Mouse (Mus musculus) frontal cortex, adult 2 months (tissue): Measurements from ENCODE around the gene Uhrf2. TPM values are rescaled to one million over a fixed set of nuclear protein-coding genes. Genes with fewer than 3 reads are reported as not detected.

Experiments
- DNase-seq, 2 experiments: peaks; one replicate each; pipeline ENCODE4 v3.0.0; 2022; ENCODE audit warnings: low spot score in 1 of 2; ENCODE audit errors: extremely low spot score in 1 of 2
- polyA plus RNA-seq: library from polyadenylated mRNA; depleted of rRNA; stranded (reverse); fragments of >200 nt; gene quantifications from 2 replicates; pipeline ENCODE4 v1.2.3, GENCODE M21; 2012

Uhrf2 gene
- polyA plus RNA-seq, 1 experiment = 77.9 TPM

DNA sequence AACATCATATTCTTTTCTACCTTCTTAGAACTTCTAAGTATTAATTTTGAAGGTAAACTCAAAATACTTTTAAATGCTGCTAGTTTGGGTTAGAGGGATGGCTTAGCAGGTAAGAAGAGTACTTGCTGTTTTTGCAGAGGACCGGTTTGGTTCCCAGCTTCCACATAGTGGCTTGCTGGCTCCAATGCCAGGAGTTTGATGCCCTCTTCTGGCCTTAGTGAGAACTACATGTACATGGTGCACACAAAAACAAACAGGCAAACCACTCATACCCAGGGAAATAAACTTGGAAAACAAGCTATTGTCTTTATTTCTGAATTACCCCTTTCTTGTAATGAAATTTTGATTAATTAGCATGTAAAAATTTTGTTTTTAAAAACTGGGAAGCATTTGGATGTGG, 15.5 kb downstream of the Uhrf2 start:
- DNase-seq = no peak

DNA sequence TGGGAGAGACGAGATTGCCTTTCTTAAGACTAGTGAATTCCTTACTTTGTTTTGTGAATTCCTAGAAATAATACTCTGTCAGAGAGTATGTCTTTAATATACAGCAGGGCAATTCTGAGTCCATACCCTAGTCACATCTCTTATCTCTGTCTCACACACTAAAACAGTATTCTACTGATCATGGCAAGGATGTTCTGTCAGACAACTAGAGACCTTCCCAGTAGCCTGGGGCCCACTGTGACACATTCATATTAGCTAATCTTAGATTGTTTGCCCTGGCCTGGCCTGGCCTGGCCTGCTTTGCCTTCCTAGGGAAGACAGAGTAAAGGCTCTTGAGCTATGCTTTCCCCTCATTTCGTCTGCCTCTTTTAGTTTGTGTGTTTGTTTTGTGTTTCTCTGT, 20.3 kb downstream of the Uhrf2 start:
- DNase-seq = no peak

DNA sequence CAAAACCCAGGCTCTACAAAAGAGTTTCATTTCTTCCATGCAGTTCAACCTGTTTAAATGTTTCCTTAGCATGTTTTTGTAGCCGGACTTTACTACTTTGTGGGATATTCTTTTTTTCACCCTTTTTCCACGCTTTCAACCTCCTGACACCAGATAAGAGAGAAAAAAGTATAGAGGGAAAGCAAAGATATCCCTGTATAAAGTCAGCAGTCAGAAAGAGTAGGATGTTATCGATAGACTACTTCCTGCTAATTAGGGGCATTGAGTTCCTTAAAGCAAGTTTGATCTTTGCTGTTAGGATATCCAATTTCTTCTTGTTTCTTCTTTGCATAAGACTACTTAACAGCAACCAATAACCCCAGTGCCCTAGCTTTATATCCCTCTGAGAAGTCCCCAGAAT, 21.2 kb downstream of the Uhrf2 start:
- no peak for DNase-seq

DNA sequence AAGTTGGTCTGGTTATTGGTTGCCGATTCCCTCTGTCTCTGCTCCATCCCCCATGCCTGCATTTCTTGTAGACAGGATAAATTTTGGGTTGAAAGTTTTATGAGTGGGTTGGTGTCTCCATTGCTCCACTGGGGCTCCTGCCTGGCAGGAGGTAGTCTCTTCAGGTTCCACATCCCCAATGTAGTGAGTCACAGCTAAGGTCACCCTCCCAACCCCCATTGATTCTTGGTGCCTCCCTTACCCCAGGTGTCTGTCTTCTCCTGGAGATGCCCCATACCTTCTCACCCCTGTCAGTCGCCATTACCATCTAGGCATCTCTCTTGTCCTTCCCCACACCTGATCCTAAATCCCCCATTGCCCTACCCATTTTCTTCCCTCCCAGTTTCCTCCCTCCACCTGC, 23.9 kb downstream of the Uhrf2 start:
- no peak for DNase-seq

DNA sequence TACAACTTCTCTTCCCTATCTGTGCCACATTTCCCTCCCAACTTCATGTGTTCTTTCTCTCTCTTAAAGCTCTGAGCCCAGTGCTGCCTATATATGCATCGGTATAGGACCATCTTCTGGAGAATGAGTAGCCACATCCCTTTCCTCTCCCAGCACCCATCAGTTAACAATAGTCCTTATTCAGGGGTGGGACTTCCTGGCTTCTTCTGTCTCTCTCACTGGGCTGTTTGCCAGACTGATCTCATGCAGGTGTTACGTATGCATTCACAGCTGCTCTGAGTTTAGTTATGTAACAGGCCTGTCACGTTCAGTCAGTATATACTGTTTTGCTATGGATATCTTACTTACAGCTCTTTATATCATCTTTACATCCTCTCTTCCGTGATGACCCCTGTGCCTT, 35.5 kb downstream of the Uhrf2 start:
- DNase-seq = peak; percentile 26 to 49

DNA sequence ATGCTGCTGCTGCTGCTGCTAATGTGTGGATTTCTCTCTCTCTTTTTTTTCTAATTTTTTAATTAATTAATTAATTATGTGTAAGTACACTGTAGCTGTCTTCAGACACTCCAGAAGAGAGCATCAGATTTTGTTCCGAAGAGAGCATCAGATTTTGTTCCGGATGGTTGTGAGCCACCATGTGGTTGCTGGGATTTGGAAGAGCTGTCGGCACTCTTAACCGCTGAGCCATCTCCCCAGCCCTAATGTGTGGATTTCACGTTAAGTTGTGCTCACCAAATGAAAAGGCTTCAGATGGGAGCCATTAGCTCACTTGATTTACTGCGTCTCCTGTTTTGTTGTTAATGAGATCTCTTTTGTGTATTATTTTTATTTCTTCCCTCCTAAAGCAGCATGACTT, 59.9 kb downstream of the Uhrf2 start:
- no peak for DNase-seq

DNA sequence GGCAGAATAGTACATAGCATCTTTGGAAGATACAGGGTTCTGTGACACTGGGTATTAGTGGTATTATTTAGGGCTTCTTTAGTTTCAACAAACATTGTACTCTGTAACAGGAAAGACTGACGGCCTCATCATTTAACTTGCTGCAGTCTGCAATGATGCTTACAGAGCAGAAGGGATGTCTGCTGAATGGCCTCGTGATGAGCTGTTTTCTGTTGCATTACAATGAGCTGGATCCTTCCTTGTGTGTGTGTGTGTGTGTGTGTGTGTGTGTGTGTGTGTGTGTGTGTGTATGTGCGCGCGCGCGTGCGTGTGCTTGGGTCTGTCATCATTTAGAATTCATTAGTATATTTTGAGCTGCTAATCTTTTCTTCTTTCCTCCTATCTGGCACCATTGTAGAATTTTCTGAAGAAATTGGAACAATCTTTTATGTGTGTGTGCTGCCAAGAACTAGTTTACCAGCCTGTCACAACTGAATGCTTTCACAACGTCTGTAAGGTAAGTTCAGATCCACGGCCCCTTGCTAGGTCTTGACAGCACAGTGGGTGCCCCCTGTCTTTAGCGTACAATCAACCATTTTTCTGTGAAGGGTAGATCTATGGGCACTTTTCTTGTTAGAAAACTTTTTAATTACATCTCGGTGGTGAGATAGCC, 61.5 kb downstream of the Uhrf2 start:
- no peak for DNase-seq

DNA sequence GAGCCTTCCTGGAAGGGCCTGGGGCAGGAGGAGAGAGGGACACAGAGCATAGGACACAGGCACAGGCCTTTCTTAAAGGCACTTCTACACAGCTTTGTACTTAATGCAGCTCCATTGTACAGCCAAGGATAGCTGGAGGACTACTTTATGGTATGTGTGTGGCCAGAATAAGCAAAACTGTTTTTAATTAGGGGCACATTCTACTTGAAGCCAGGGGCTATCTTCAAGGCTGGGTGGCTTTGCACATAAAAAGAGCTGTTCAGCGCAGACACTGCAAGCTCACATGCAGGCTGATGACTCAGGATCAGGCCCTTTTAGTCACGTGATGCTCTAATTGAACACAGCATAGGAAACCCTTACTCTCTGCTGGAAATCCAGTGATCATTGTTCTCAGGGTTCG, 65.9 kb downstream of the Uhrf2 start:
- no peak for DNase-seq

DNA sequence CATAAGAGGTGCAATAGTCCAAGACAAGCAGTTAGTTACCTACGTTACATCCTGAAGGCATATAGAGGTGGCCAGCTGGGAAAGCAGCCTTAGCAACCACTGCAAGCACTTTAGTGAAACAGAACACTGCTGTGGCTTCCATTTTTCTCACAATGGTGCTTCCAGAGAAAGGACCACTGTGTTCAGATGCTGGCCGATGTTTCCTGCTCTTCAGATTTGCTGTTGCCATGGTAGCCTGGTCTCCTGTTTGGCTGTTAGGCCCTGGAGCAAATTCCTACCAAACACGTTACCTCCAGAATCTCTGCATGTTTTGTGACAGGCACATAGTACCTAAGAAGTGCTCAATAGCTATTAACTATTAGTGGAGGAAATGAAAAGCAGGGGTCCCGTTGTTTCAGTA, 66.7 kb downstream of the Uhrf2 start:
- no peak for DNase-seq

DNA sequence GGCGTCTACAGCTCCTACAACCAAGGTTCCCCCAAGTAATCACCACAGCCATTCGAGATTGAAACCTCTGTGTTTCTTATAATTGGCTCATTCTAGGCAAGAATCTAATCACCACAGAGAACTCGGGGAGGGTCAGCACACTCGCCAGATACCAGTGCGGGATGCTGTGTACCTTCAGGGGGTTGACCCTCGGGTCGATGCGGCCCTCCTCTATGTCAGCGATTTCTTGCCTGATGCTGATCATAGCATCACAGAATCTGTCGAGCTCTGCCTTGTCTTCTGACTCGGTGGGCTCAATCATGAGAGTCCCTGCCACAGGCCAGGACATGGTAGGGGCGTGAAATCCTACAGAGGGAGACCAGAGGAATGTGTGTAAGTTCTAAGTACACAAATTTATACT, 70.3 kb downstream of the Uhrf2 start:
- DNase-seq = no peak

DNA sequence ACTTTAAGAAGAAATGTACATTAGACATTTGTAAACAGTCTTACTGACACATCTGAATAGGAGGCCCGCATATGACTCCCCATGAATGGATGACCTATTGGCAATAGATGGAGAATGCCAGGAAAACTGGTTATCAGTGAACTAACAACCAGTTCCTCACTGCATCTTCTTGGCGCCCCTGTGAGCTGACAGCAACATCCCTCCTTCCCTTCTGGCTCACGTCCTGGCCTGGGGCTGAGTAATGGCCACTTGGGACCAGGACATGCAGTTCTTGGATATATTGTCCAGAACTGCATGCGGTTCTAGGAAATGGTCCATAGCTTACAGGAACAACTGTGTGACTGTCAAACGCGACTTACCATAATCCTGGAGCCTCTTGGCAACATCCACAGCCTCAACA, 72.3 kb downstream of the Uhrf2 start:
- DNase-seq = no peak

DNA sequence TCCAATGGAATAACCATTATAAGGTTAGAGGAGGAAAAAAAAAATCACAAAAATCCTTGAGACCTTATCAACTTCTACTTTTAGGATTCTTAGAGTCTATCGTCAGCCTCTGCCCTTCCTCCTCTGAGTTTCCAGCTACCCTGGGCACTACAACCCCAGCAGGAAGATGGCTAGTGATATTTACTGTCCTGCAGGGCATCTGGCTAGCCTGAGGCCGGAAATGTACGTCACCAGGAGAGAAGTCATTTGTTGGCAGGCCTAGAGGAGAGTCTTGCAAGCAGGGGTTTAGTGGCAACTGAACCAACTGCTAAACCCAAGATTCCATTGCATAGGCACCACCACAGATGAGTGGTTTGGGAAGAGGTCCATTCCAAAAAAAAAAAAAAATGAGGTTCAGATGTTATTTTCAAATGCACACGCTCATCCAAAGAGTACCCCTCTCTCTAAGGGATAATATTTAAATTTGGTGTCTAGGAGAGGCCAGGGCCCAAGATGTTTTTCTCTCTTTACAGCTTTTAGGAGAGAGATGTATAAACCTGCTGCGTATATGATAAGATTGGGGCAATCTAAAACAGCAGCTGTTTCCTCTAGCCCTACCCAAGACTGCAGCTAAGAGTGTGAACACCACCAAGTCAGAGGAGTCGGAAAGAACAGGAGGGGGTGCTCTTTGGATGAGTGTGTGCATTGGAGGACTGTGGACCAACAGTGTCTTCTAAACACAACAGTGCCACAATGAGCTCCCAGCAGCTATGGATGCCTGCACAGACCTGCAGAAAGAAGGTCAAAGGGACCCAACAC, 74.9 kb downstream of the Uhrf2 start:
- no peak for DNase-seq

DNA sequence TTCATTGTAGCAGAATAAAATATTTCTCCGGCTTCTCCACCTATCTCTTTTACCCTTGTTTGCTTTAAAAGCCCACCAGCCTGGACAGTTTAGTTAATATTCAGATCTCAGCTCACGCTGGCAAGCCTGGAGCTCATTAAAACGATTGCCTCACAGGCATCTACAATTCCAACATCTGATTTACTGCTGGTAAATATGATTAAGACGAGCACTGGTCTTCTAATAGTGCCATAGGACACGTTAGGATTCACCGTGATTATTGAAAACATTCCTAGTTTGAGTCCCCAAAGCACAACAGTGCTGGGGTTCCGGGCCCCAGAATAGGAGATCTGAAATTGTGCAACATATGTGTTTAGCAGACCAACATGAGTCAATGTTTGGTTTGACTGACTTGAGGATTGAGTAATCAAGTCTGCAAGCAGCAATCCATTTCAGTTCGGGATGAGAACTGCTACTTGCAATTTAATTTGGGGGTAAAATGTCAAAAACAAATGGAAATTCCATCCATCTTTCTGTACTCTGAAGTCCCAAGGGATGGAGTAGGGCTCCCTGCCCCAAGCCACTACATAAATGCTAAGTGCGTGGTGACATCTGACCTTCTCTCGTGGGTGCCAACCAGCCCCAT, 77.0 kb downstream of the Uhrf2 start:
- DNase-seq = no peak

DNA sequence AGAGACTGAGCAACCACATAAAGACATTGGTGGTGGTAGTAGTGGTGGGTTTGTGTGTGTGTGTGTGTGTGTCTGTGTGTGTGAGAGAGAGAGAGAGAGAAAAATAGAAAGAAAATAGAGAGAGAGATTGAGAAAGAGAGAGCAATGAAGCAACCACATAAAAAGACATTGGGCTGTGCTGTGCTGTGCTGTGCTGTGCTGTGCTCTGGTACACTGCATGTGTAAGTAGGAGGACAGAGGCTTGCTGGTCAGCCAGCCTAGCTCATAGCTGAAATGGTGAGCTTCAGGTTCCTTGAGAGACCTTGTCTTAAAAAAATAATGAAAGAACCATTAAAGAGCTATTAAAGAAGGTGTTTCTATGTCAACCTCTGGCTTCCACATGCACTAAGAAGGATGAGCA, 78.3 kb downstream of the Uhrf2 start:
- DNase-seq = no peak

DNA sequence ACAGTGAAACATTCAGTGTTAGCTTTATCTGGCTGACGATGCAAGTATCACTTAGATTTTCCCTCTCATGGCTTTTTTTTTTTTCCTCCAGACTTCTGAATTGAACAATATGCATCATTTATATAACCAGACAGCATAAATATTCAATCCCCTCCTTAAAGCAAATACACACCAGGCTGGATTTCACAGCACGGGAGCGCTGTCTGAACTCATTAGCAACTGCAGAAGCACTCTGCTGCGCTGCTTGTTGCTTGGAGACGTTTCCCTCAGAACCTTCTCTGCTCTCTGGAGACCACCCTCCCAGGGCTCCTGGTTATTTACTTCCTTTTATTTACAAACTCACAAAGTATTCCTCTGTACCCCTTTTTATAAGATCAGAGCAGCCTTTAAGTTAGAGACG, 78.8 kb downstream of the Uhrf2 start:
- no peak for DNase-seq

DNA sequence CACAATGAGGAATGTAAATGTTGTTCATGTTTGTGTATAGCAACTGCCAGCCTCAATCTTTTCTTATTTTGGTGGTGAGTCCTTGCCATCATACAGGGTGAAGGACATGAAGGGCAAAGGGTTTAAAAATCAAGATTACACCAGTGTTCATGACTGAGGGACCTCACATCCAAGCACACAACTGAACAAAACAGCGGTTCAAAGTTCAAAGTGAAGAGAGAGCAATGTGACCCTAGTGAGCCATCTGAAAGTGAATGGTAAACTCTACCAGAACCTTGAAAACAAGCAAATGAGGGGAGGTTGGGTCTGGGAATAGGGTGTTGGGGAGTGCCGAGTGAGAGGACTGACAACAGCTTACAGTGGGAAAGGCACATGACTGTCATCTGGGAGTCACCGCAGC, 81.1 kb downstream of the Uhrf2 start:
- DNase-seq = no peak

DNA sequence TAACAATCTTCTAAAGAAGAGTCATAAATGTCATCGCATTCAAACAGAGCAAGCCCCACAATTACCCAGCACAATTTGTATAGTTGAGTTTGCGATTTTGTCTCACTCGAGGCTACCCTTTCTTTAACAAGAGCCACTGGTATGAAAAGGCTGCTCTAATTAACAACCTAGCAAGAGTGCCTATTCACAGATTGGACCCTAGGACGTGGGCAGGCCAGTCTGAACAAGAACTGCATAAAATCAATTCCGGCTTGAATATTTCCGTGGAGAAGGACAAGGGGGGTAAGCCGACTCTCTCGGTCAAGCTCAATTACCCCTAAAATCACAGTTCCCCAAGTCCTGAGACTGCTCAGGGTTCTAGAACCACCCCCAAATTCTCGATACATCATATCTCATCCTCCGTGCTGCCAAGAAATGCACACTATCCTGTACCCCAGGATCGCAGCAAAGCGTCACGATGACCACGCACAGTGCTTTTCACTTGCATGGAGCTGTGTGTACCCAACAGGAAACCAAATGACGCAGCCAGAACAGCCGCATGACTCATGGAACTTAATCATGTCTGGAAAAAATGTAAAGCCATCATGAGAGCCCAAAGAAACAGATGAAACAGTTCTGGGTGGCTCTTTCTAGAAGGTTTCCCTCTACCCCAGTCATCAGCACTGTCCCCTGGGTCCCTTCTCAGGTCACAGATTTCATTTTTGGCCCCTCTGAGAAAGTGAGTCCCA, 82.8 kb downstream of the Uhrf2 start:
- no peak for DNase-seq

DNA sequence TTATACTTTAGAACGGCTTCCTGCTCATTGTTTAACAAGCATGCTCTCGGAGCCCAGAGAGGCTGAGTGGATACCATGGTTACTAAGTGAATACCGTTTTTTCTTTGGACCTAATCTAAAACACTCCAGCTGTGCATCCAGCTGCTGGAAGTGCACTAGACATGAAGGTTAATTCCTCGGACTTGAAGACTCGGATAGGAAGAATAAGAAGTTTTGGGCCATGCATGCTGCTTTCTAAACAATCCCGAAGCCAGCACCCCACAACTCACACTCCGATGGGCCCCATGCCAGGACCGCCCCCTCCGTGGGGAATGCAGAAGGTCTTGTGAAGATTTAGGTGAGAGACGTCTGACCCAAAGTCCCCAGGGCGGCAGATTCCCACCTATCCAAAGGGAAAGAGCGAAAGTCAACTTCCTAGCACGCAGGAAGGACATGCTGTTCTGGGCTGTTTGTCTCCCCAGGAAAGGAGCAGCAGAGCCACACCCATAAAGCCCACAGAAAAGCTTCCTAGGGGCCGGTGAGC, 84.7 kb downstream of the Uhrf2 start:
- DNase-seq = no peak

DNA sequence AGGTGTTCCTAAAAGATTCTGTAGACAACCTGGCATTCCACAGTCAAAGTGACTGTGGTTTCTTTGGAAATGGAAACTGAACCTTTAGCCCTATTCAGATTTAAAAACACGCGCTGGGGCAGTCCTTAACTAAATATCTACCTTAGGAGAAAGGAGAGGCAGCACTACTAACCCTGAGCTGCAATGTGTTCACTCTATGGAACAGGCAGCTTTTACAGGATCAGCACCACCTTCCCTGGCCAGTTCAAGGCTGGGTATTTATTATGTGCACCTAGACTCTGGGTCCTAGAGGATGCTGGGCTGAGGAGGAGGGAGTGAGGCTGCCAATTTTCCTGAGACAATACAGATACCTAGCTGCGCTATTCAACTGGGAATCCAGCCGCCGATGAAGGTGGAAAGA, 85.3 kb downstream of the Uhrf2 start:
- DNase-seq = no peak

DNA sequence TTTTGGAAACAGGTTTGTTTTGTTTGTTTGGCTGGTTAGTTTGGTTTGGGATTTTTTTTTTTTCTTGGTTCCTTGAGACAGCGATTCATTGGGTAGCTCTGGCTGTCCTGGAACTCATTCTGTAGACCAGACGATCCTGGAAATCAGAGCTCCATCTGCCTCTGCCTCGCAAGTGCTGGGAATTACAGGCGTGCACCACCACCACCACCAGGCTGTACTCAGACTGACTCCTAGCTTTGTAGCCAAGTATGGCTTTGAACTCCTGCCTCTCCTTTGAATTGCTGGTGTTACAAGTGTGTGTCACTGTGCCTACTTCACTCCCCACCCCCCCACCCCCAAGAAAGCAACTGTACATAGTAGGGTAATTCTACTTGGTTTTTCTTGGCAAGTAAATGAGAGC, 86.9 kb downstream of the Uhrf2 start:
- DNase-seq = no peak

DNA sequence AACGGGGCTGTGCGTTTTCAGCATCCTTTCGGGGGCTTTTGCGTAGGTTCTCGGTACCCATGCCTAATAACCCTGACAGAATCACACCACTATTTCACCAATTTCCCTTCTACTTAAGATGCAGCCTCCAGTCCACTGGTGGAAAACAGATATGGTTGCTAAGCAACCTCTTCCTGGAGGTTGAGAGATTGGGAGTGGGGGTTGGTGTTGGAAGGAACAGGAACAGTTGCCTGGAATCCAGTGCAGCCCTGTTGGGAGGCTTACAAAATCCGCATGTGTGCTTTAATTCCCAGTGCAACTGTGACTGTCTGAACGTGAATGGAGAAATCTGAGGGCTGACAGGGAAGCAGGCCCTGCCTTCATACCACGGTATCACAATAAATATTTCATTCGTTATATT, 87.5 kb downstream of the Uhrf2 start:
- DNase-seq = peak in 1 of 2 experiments; percentile 77
